Mouse (Mus musculus): ENCODE data around the gene Gm3880. TPM values are rescaled to one million over a fixed set of nuclear protein-coding genes. Genes with fewer than 3 reads are reported as not detected.
A peak's percentile ranks its signal among the peaks of the same experiment; 100 is the strongest.

The Gm3880 gene
- total and polyA plus RNA-seq, 2 experiments from 2014 or later: not detected

GRCm38 (mm10) chrX:102643823-102644572, 42.8 kb downstream of the Gm3880 start, which contains the start of gene Phka1:
Phka1 (minus strand) TSS chrX:102644246.
- H3K9ac ChIP-seq (replicated peaks; ENCODE audit: low read depth, low read length): peak within 1 kb of the TSS; percentile 58

More at GRCm38 (mm10) chrX:102643823-102644572, 42.8 kb downstream of the Gm3880 start, which contains the start of gene Phka1:
- Histone ChIP-seq H3K36me3 (replicated peaks; ENCODE audit: control insufficient read depth, insufficient read depth, low read length) (no peaks in the 10 kb centered on the region), H3K27ac (ENCODE audit: low read depth) (peak within 1 kb of the TSS; percentile 83), H3K4me3 (ENCODE audit: low read depth, low read length) (peak within 1 kb of the TSS; percentile 59), H3K4me1 (ENCODE audit: control insufficient read depth, insufficient read depth) (no peaks in the 10 kb centered on the region), H3K27me3 (ENCODE audit: control insufficient read depth, insufficient read depth, low read length) (peaks cover 4% of the 10 kb centered on the region; the same call in 1 of the 2 replicates), H3K9me3 (replicated peaks; ENCODE audit: control insufficient read depth, low read length) (no peaks in the 10 kb centered on the region), H3K4me2 (ENCODE audit: low read depth, low read length) (peak within 1 kb of the TSS; percentile 69)
- no peak for TF ChIP-seq EP300 (IDR thresholded peaks at IDR 0.05; ENCODE audit: low read depth)
- peak; percentile 7; the same call in 1 of the 2 replicates for TF ChIP-seq CTCF (IDR thresholded peaks at IDR 0.05; ENCODE audit: low read depth)
- WGBS: 17% methylated on average over 59 of the region's 60 CpGs
- ATAC-seq (ENCODE audit: insufficient read depth, low read depth): peak; percentile 96
- DNase-seq (ENCODE audit: low spot score): peak; percentile 71

Other genes starting within 250 kb of the Gm3880 start
- 0.38 and 9.0 TPM in 2 replicates for gene Hdac8, start 181.6 kb downstream of the Gm3880 start, total RNA-seq (2014; rRNA removed; ENCODE audit: low replicate concordance)
- gene Hdac8, start 181.6 kb downstream of the Gm3880 start, polyA plus RNA-seq (2015; fragmentation: Nextera tagmentation; extraction: Ambion mirVana): 3.6 and 4.0 TPM in 2 replicates
- 10.3 and 15.3 TPM in 2 replicates for gene Phka1, start 42.7 kb downstream of the Gm3880 start, total RNA-seq (2014; rRNA removed; ENCODE audit: low replicate concordance)
- gene Phka1, start 42.7 kb downstream of the Gm3880 start, polyA plus RNA-seq (2015; fragmentation: Nextera tagmentation; extraction: Ambion mirVana): 7.2 and 8.2 TPM in 2 replicates
- not detected in 2 replicates for gene Gm9112, start 20.7 kb upstream of the Gm3880 start, total RNA-seq (2014; rRNA removed; ENCODE audit: low replicate concordance)
- gene Gm9112, start 20.7 kb upstream of the Gm3880 start, polyA plus RNA-seq (2015; fragmentation: Nextera tagmentation; extraction: Ambion mirVana): not detected in 2 replicates
- gene Dmrtc1b, start 20.9 kb upstream of the Gm3880 start, total RNA-seq (2014; rRNA removed; ENCODE audit: low replicate concordance): not detected in 2 replicates
- gene Dmrtc1b, start 20.9 kb upstream of the Gm3880 start, polyA plus RNA-seq (2015; fragmentation: Nextera tagmentation; extraction: Ambion mirVana): not detected in 2 replicates
- gene Dmrtc1c1, start 116.0 kb upstream of the Gm3880 start, total RNA-seq (2014; rRNA removed; ENCODE audit: low replicate concordance): not detected in 2 replicates
- gene Dmrtc1c1, start 116.0 kb upstream of the Gm3880 start, polyA plus RNA-seq (2015; fragmentation: Nextera tagmentation; extraction: Ambion mirVana): not detected in 2 replicates
- not detected in 2 replicates for gene Dmrtc1c2, start 167.6 kb upstream of the Gm3880 start, total RNA-seq (2014; rRNA removed; ENCODE audit: low replicate concordance)
- gene Dmrtc1c2, start 167.6 kb upstream of the Gm3880 start, polyA plus RNA-seq (2015; fragmentation: Nextera tagmentation; extraction: Ambion mirVana): not detected in 2 replicates
- not detected in 2 replicates for gene 1700031F05Rik, start 181.0 kb upstream of the Gm3880 start, total RNA-seq (2014; rRNA removed; ENCODE audit: low replicate concordance)
- gene 1700031F05Rik, start 181.0 kb upstream of the Gm3880 start, polyA plus RNA-seq (2015; fragmentation: Nextera tagmentation; extraction: Ambion mirVana): not detected in 2 replicates
- gene Dmrtc1a, start 221.7 kb upstream of the Gm3880 start, total RNA-seq (2014; rRNA removed; ENCODE audit: low replicate concordance): 1.4 TPM in 1 of 2 replicates, not detected in the other
- gene Dmrtc1a, start 221.7 kb upstream of the Gm3880 start, polyA plus RNA-seq (2015; fragmentation: Nextera tagmentation; extraction: Ambion mirVana): 0.15 and 0.18 TPM in 2 replicates
- not detected in 2 replicates for gene 1700011M02Rik, start 221.9 kb upstream of the Gm3880 start, total RNA-seq (2014; rRNA removed; ENCODE audit: low replicate concordance)
- gene 1700011M02Rik, start 221.9 kb upstream of the Gm3880 start, polyA plus RNA-seq (2015; fragmentation: Nextera tagmentation; extraction: Ambion mirVana): not detected in 2 replicates
- gene 1700018G05Rik, start 241.4 kb upstream of the Gm3880 start, total RNA-seq (2014; rRNA removed; ENCODE audit: low replicate concordance): not detected in 2 replicates
- gene 1700018G05Rik, start 241.4 kb upstream of the Gm3880 start, polyA plus RNA-seq (2015; fragmentation: Nextera tagmentation; extraction: Ambion mirVana): not detected in 2 replicates